In genomic region chr13:9162888-9163287, GRCm38 (mm10) we compare ENCODE assay signal across 28 mouse cellular contexts.
DNase-seq lines count a peak whose midpoint lies in the region; ATAC-seq and TF ChIP-seq lines count a peak whose summit lies in the region.
"Had no signal": no experiment of that assay in that cellular context is flagged by ENCODE, and none has a peak within 500 bp of the region (broad histone marks: within the 10 kb centered on the region; RNA-seq: fewer than 3 reads in every experiment).

No protein-coding gene starts in this region.

- no peak overlapping the region for H3K27ac ChIP-seq in kidney, adult 2 months (ENCODE audit: insufficient read depth, low read depth, low read length)
- H3K27ac ChIP-seq in intestine, postnatal 0 days (ENCODE audit: low read depth, low read length): no peak overlapping the region
- no peak overlapping the region for H3K27ac ChIP-seq in midbrain, embryonic 15.5 days
- H3K27ac ChIP-seq: embryonic facial prominence, embryonic 13.5 days; embryonic facial prominence, embryonic 15.5 days; forebrain, embryonic 10.5 days; forebrain, embryonic 12.5 days had no signal

- H3K27me3 ChIP-seq in kidney, adult 2 months (replicated peaks; ENCODE audit: control insufficient read depth, insufficient read depth, low read length): no peaks in the 10 kb centered on the region
- H3K27me3 ChIP-seq in intestine, postnatal 0 days (replicated peaks; ENCODE audit: control insufficient read depth, insufficient read depth, low read length): no peaks in the 10 kb centered on the region
- no peaks in the 10 kb centered on the region for H3K27me3 ChIP-seq in midbrain, embryonic 15.5 days (replicated peaks)
- H3K27me3 ChIP-seq: CH12.LX; embryonic facial prominence, embryonic 13.5 days; embryonic facial prominence, embryonic 15.5 days; forebrain, embryonic 12.5 days; Patski had no signal

- DNase-seq in kidney, adult 2 months: peak; percentile 38
- DNase-seq in kidney, postnatal 25 days: no peak
- peak; percentile 50 for DNase-seq in yolk sac, embryonic 10.5 days (ENCODE audit: low spot score)
- no peak for DNase-seq in liver
- DNase-seq: adrenal gland, adult 2 months; adrenal gland, postnatal 10 days; adrenal gland, postnatal 25 days; B cell, adult 2 months; cerebellum, adult 11 months; cerebellum, adult 18-20 months; cerebellum, adult 8-10 months; cerebellum, adult 9-11 months; cerebellum, postnatal 14 days; cerebellum, postnatal 36 days; embryo, embryonic 11 days had no signal

- no peak overlapping the region for H3K4me3 ChIP-seq in kidney, adult 2 months (ENCODE audit: insufficient read depth, low read depth, low read length)
- no peak overlapping the region for H3K4me3 ChIP-seq in intestine, postnatal 0 days (ENCODE audit: low read depth, low read length)
- H3K4me3 ChIP-seq in midbrain, embryonic 15.5 days: no peak overlapping the region
- H3K4me3 ChIP-seq: embryonic facial prominence, embryonic 13.5 days; embryonic facial prominence, embryonic 15.5 days; erythroblast, embryonic 14.5 days; forebrain, embryonic 10.5 days; forebrain, embryonic 12.5 days had no signal

- 71% methylated on average over 4 of the region's 4 CpGs for WGBS in kidney, adult 2 months
- 54% methylated on average over 4 of the region's 4 CpGs for WGBS in intestine, postnatal 0 days
- WGBS in midbrain, embryonic 15.5 days: 92% methylated on average over 4 of the region's 4 CpGs

- H3K36me3 ChIP-seq in kidney, adult 2 months (ENCODE audit: control insufficient read depth, insufficient read depth, low read length): peaks cover 20% of the 10 kb centered on the region
- peaks cover 78% of the 10 kb centered on the region for H3K36me3 ChIP-seq in intestine, postnatal 0 days (ENCODE audit: control insufficient read depth, insufficient read depth)
- peaks cover 26% of the 10 kb centered on the region for H3K36me3 ChIP-seq in midbrain, embryonic 15.5 days (replicated peaks)

- H3K4me1 ChIP-seq in kidney, adult 2 months (ENCODE audit: control insufficient read depth, insufficient read depth, low read length): 0 out of 2 replicates have a peak, but pooled peaks cover 2% of the 10 kb centered on the region
- 0 out of 2 replicates have a peak, but pooled peaks cover 3% of the 10 kb centered on the region for H3K4me1 ChIP-seq in intestine, postnatal 0 days (replicated peaks; ENCODE audit: control insufficient read depth, insufficient read depth, low read length)
- no peaks in the 10 kb centered on the region for H3K4me1 ChIP-seq in midbrain, embryonic 15.5 days
- H3K4me1 ChIP-seq: embryonic facial prominence, embryonic 13.5 days; embryonic facial prominence, embryonic 15.5 days; forebrain, embryonic 10.5 days; forebrain, embryonic 12.5 days had no signal

- no peaks in the 10 kb centered on the region for H3K9me3 ChIP-seq in intestine, postnatal 0 days (ENCODE audit: control insufficient read depth)
- H3K9me3 ChIP-seq in midbrain, embryonic 15.5 days: no peaks in the 10 kb centered on the region
- H3K9me3 ChIP-seq: embryonic facial prominence, embryonic 13.5 days; embryonic facial prominence, embryonic 15.5 days; forebrain, embryonic 10.5 days; forebrain, embryonic 12.5 days; G1E had no signal

- no peak for TF ChIP-seq POLR2A in kidney, adult 2 months (IDR thresholded peaks at IDR 0.05; ENCODE audit: low read depth, low read length)

- H3K4me2 ChIP-seq in intestine, postnatal 0 days (replicated peaks; ENCODE audit: low read depth): no peak overlapping the region
- H3K4me2 ChIP-seq in midbrain, embryonic 15.5 days: no peak overlapping the region
- H3K4me2 ChIP-seq: embryonic facial prominence, embryonic 13.5 days; embryonic facial prominence, embryonic 15.5 days; forebrain, embryonic 12.5 days had no signal

- H3K9ac ChIP-seq in intestine, postnatal 0 days (ENCODE audit: low read depth, low read length): no peak overlapping the region
- H3K9ac ChIP-seq in midbrain, embryonic 15.5 days: no peak overlapping the region
- H3K9ac ChIP-seq: embryonic facial prominence, embryonic 13.5 days; embryonic facial prominence, embryonic 15.5 days; forebrain, embryonic 12.5 days had no signal

- no peak for TF ChIP-seq CTCF in kidney, adult 2 months (conservative IDR thresholded peaks at IDR 0.05; ENCODE audit: insufficient read depth, insufficient read length, low read depth, low read length)
- TF ChIP-seq CTCF in intestine, postnatal 0 days (IDR thresholded peaks at IDR 0.05; ENCODE audit: low read depth): no peak

- peak; percentile 68 for ATAC-seq in intestine, postnatal 0 days
- no peak for ATAC-seq in midbrain, embryonic 15.5 days (replicated peaks)
- ATAC-seq: CD4-positive, CD25-positive, alpha-beta regulatory T cell, adult 4 months; forebrain, embryonic 14.5 days; forebrain, embryonic 16.5 days; Patski had no signal

Comparison
In these comparisons a context has a peak if more than half of its experiments do, and no peak if none do; other contexts are left out.
1. DNase-seq: peak in kidney, adult 2 months (single experiment) and yolk sac, embryonic 10.5 days (single experiment); none in kidney, postnatal 25 days (0 of 2) and liver (single experiment).